Mouse (Mus musculus): Measurements from ENCODE around the gene Ap5s1.

The Ap5s1 gene

GRCm38 (mm10) chr2:131206778-131207177 is at the start of gene Ap5s1:
Gene Ap5s1 (plus strand): TSS chr2:131207078.
- DNase-seq = no peak

GRCm38 (mm10) chr2:131159491-131159910 is 47.4 kb upstream of the Ap5s1 start:
- DNase-seq = peak; percentile 61

- peak; percentile 99 for DNase-seq
Measured at GRCm38 (mm10) chr2:131159938-131160581, 46.8 kb upstream of the Ap5s1 start, which contains the start of gene 1700037H04Rik. Gene 1700037H04Rik (minus strand): TSS chr2:131160081.

GRCm38 (mm10) chr2:131160671-131161111 is 46.2 kb upstream of the Ap5s1 start:
- DNase-seq = peak; percentile 55

- peak; percentile 43 for DNase-seq
Measured at GRCm38 (mm10) chr2:131163924-131164323, 43.0 kb upstream of the Ap5s1 start.

- DNase-seq = no peak
Measured at GRCm38 (mm10) chr2:131166172-131166571, 40.7 kb upstream of the Ap5s1 start.

- no peak for DNase-seq
Measured at GRCm38 (mm10) chr2:131167984-131168383, 38.9 kb upstream of the Ap5s1 start.

GRCm38 (mm10) chr2:131168914-131169313 is 38.0 kb upstream of the Ap5s1 start:
- DNase-seq = no peak

GRCm38 (mm10) chr2:131170936-131171335 is 35.9 kb upstream of the Ap5s1 start:
- DNase-seq = no peak

GRCm38 (mm10) chr2:131171401-131172104 is 35.3 kb upstream of the Ap5s1 start:
- DNase-seq = peak; percentile 81

- no peak for DNase-seq
Measured at GRCm38 (mm10) chr2:131172322-131172721, 34.6 kb upstream of the Ap5s1 start.

- peak; percentile 72 for DNase-seq
Measured at GRCm38 (mm10) chr2:131174700-131175099, 32.2 kb upstream of the Ap5s1 start.

- no peak for DNase-seq
Measured at GRCm38 (mm10) chr2:131175286-131175944, 31.5 kb upstream of the Ap5s1 start.

GRCm38 (mm10) chr2:131175945-131176309 is 31.0 kb upstream of the Ap5s1 start:
- DNase-seq = no peak

- peak; percentile 79 for DNase-seq
Measured at GRCm38 (mm10) chr2:131176491-131176890, 30.4 kb upstream of the Ap5s1 start.

- DNase-seq = no peak
Measured at GRCm38 (mm10) chr2:131177932-131178331, 28.9 kb upstream of the Ap5s1 start.

GRCm38 (mm10) chr2:131178828-131179245 is 28.0 kb upstream of the Ap5s1 start:
- peak; percentile 48 for DNase-seq

GRCm38 (mm10) chr2:131179246-131179886 is 27.5 kb upstream of the Ap5s1 start:
- DNase-seq = peak; percentile 75

- peak; percentile 92 for DNase-seq
Measured at GRCm38 (mm10) chr2:131179990-131180587, 26.8 kb upstream of the Ap5s1 start, which contains the start of gene Cenpb. Gene Cenpb (minus strand): TSS chr2:131180067.

- no peak for DNase-seq
Measured at GRCm38 (mm10) chr2:131186343-131186742, 20.5 kb upstream of the Ap5s1 start.

- peak; percentile 92 for DNase-seq
Measured at GRCm38 (mm10) chr2:131186771-131187601, 19.9 kb upstream of the Ap5s1 start, which contains the start of the genes Cdc25b and Spef1. Gene Cdc25b (plus strand): TSS chr2:131186949. Gene Spef1 (minus strand): TSS chr2:131187282.

- DNase-seq = no peak
Measured at GRCm38 (mm10) chr2:131187602-131187922, 19.3 kb upstream of the Ap5s1 start.
